Mouse (Mus musculus) embryo, embryonic 10 days (tissue): ENCODE results near the gene Txnrd1.
A peak's percentile ranks its signal among the peaks of the same experiment; 100 is the strongest.

Source experiments
- DNase-seq: peaks from one replicate; pipeline ENCODE4 v3.0.0-alpha.2; 2015; ENCODE audit warnings: low spot score

The Txnrd1 gene

GRCm38 (mm10) chr10:82817936-82818335, 15.8 kb upstream of the Txnrd1 start:
- no peak for DNase-seq

- no peak for DNase-seq
These were observed 15.1 kb upstream of the Txnrd1 start for GRCm38 (mm10) chr10:82818661-82819060.

- no peak for DNase-seq
These were observed 10.5 kb upstream of the Txnrd1 start for GRCm38 (mm10) chr10:82823108-82823778.

- no peak for DNase-seq
These were observed 10.0 kb upstream of the Txnrd1 start for GRCm38 (mm10) chr10:82823779-82824177.

- DNase-seq = no peak
These were observed 9.2 kb upstream of the Txnrd1 start for GRCm38 (mm10) chr10:82824541-82824940.

- no peak for DNase-seq
These were observed 7.2 kb upstream of the Txnrd1 start for GRCm38 (mm10) chr10:82826516-82826915.

GRCm38 (mm10) chr10:82835898-82836297, 2.1 kb downstream of the Txnrd1 start:
- no peak for DNase-seq

GRCm38 (mm10) chr10:82838390-82838789, 4.6 kb downstream of the Txnrd1 start:
- no peak for DNase-seq

GRCm38 (mm10) chr10:82844090-82844489, 10.3 kb downstream of the Txnrd1 start:
- no peak for DNase-seq

- DNase-seq = no peak
These were observed 11.0 kb downstream of the Txnrd1 start for GRCm38 (mm10) chr10:82844731-82845130.

GRCm38 (mm10) chr10:82847821-82848459, 14.2 kb downstream of the Txnrd1 start:
- DNase-seq = no peak

GRCm38 (mm10) chr10:82849686-82850353, 16.1 kb downstream of the Txnrd1 start:
- DNase-seq = no peak

- no peak for DNase-seq
These were observed 16.6 kb downstream of the Txnrd1 start for GRCm38 (mm10) chr10:82850354-82850752.

GRCm38 (mm10) chr10:82851751-82852150, 18.0 kb downstream of the Txnrd1 start:
- DNase-seq = no peak

- peak; percentile 21 for DNase-seq
These were observed 24.4 kb downstream of the Txnrd1 start for GRCm38 (mm10) chr10:82858032-82858680.

- peak; percentile 94 for DNase-seq
These were observed 25.2 kb downstream of the Txnrd1 start for GRCm38 (mm10) chr10:82858691-82859532.

GRCm38 (mm10) chr10:82859533-82859915, 25.8 kb downstream of the Txnrd1 start:
- DNase-seq = peak; percentile 82

- DNase-seq = peak; percentile 85
These were observed 26.6 kb downstream of the Txnrd1 start for GRCm38 (mm10) chr10:82860181-82860928.

- no peak for DNase-seq
These were observed 27.2 kb downstream of the Txnrd1 start for GRCm38 (mm10) chr10:82860929-82861315.

- no peak for DNase-seq
These were observed 29.4 kb downstream of the Txnrd1 start for GRCm38 (mm10) chr10:82863106-82863680.

- no peak for DNase-seq
These were observed 30.1 kb downstream of the Txnrd1 start for GRCm38 (mm10) chr10:82863827-82864226.
